Mouse (Mus musculus) olfactory bulb, adult 2 months (tissue): ENCODE measurements around the gene 1700025G04Rik. TPM values are rescaled to one million over a fixed set of nuclear protein-coding genes. Genes with fewer than 3 reads are reported as not detected.

Experiments used
- H3K27ac ChIP-seq: fragments of 200-500 bp; 2 replicates; pipeline ENCODE4 v1.5.1; 2012; ENCODE audit warnings: low read depth, low read length; ENCODE audit not compliant: insufficient read depth
- H3K4me1 ChIP-seq: fragments of 200-500 bp; 2 replicates; pipeline ENCODE4 v1.6.1; 2012; ENCODE audit warnings: low read length; ENCODE audit not compliant: control insufficient read depth, insufficient read depth
- H3K4me3 ChIP-seq: fragments of 200-500 bp; 2 replicates; pipeline ENCODE4 v1.5.1; 2012; ENCODE audit warnings: mild to moderate bottlenecking, low read depth, low read length, moderate library complexity; ENCODE audit not compliant: insufficient read depth
- CTCF ChIP-seq: fragments of 200-500 bp; IDR thresholded peaks from 2 replicates; pipeline ENCODE4 v1.5.1; 2012; ENCODE audit warnings: low read depth, mild to moderate bottlenecking, low read length, moderate library complexity; ENCODE audit not compliant: insufficient read depth
- POLR2A ChIP-seq: fragments of 200-500 bp; IDR thresholded peaks from 2 replicates; pipeline ENCODE4 v1.6.1; 2012; ENCODE audit warnings: mild to moderate bottlenecking, low read depth, low read length, moderate library complexity; ENCODE audit not compliant: insufficient read depth
- WGBS: fragments of 180-500 bp; shearing (Covaris S2); methylation state at CpG from one replicate; pipeline ENCODE4 v1.1.7; 2018; 5-methylcytosine and 5-hydroxymethylcytosine counted together
- polyA plus RNA-seq: library from polyadenylated mRNA; stranded (reverse); fragments of >200 nt; gene quantifications from 2 replicates; pipeline ENCODE4 v1.2.4, GENCODE M21; 2012; ENCODE audit warnings: low replicate concordance; ENCODE audit not compliant: missing spikeins, insufficient read depth, insufficient read length

Gene 1700025G04Rik
- polyA plus RNA-seq, 1 experiment = not detected

- peaks cover 2% of the 10 kb centered on the region for H3K4me1 ChIP-seq
- WGBS = 92% methylated on average over 7 of the region's 7 CpGs
- no peak overlapping the region for H3K4me3 ChIP-seq
- no peak overlapping the region for H3K27ac ChIP-seq
- TF ChIP-seq CTCF (no peak), POLR2A (no peak)
Observed at GRCm38 (mm10) chr1:152015555-152016125, 74.3 kb downstream of the 1700025G04Rik start.

- H3K27ac ChIP-seq = no peak overlapping the region
- H3K4me1 ChIP-seq = peaks cover 2% of the 10 kb centered on the region; the same call in 1 of the 2 replicates
- no peak overlapping the region for H3K4me3 ChIP-seq
- TF ChIP-seq POLR2A (no peak), CTCF (no peak)
- 93% methylated on average over 5 of the region's 5 CpGs for WGBS
Observed at GRCm38 (mm10) chr1:152011741-152012140, 78.2 kb downstream of the 1700025G04Rik start.

GRCm38 (mm10) chr1:152010251-152010980 is 79.5 kb downstream of the 1700025G04Rik start:
- H3K27ac ChIP-seq = no peak overlapping the region
- H3K4me3 ChIP-seq = no peak overlapping the region
- TF ChIP-seq POLR2A = no peak
- H3K4me1 ChIP-seq = peaks cover 2% of the 10 kb centered on the region; the same call in 1 of the 2 replicates
- 88% methylated on average over 13 of the region's 13 CpGs for WGBS

- no peak for TF ChIP-seq POLR2A
- TF ChIP-seq CTCF = no peak
- Histone ChIP-seq H3K27ac (no peak overlapping the region), H3K4me1 (peaks cover 2% of the 10 kb centered on the region; the same call in 1 of the 2 replicates), H3K4me3 (no peak overlapping the region)
- WGBS = 69% methylated on average over 8 of the region's 8 CpGs
Observed at GRCm38 (mm10) chr1:152008473-152008991, 81.4 kb downstream of the 1700025G04Rik start.

GRCm38 (mm10) chr1:152006529-152006928 is 83.4 kb downstream of the 1700025G04Rik start:
- Histone ChIP-seq H3K27ac (no peak overlapping the region), H3K4me1 (peaks cover 6% of the 10 kb centered on the region; the same call in 1 of the 2 replicates), H3K4me3 (no peak overlapping the region)
- TF ChIP-seq CTCF = no peak
- no peak for TF ChIP-seq POLR2A
- WGBS = 92% methylated on average over 6 of the region's 6 CpGs

GRCm38 (mm10) chr1:152004509-152004908 is 85.4 kb downstream of the 1700025G04Rik start:
- no peak for TF ChIP-seq CTCF
- TF ChIP-seq POLR2A = no peak
- H3K27ac ChIP-seq = no peak overlapping the region
- WGBS = 71% methylated on average over 6 of the region's 6 CpGs

GRCm38 (mm10) chr1:152000461-152000860 is 89.5 kb downstream of the 1700025G04Rik start:
- Histone ChIP-seq H3K4me3 (no peak overlapping the region), H3K4me1 (peaks cover 10% of the 10 kb centered on the region), H3K27ac (no peak overlapping the region)
- WGBS = 81% methylated on average over 5 of the region's 5 CpGs
- TF ChIP-seq CTCF (no peak), POLR2A (no peak)

More at GRCm38 (mm10) chr1:152004509-152004908, 85.4 kb downstream of the 1700025G04Rik start:
- H3K4me3 ChIP-seq = no peak overlapping the region
- peaks cover 7% of the 10 kb centered on the region for H3K4me1 ChIP-seq

- TF ChIP-seq CTCF = no peak
- TF ChIP-seq POLR2A = no peak
- peak overlapping the region; percentile 3; the same call in 1 of the 2 replicates for H3K27ac ChIP-seq
- WGBS = 43% methylated on average over 7 of the region's 7 CpGs
- peaks cover 10% of the 10 kb centered on the region for H3K4me1 ChIP-seq
- no peak overlapping the region for H3K4me3 ChIP-seq
Observed at GRCm38 (mm10) chr1:151999424-151999842, 90.5 kb downstream of the 1700025G04Rik start.

GRCm38 (mm10) chr1:151998721-151999206 is 91.2 kb downstream of the 1700025G04Rik start:
- H3K27ac ChIP-seq = no peak overlapping the region
- TF ChIP-seq POLR2A (no peak), CTCF (no peak)
- 56% methylated on average over 8 of the region's 8 CpGs for WGBS

More at GRCm38 (mm10) chr1:151998721-151999206, 91.2 kb downstream of the 1700025G04Rik start:
- Histone ChIP-seq H3K4me3 (no peak overlapping the region), H3K4me1 (peaks cover 10% of the 10 kb centered on the region)
